Mouse (Mus musculus): ENCODE measurements around the gene Sgpp2. TPM values are rescaled to one million over a fixed set of nuclear protein-coding genes. Genes with fewer than 3 reads are reported as not detected.

The Sgpp2 gene
- polyA plus RNA-seq, 1 experiment from 2014 or later, result 0.76 TPM

Other genes starting within 250 kb of the Sgpp2 start
- 0.95 and 1.1 TPM in 2 replicates for gene Pax3, start 113.2 kb upstream of the Sgpp2 start, polyA plus RNA-seq (2015; fragmentation: Nextera tagmentation; extraction: Ambion mirVana)
- 137 and 138 TPM in 2 replicates for gene Farsb, start 178.6 kb downstream of the Sgpp2 start, polyA plus RNA-seq (2015; fragmentation: Nextera tagmentation; extraction: Ambion mirVana)
- gene Mogat1, start 200.6 kb downstream of the Sgpp2 start, polyA plus RNA-seq (2015; fragmentation: Nextera tagmentation; extraction: Ambion mirVana), result 0.72 TPM in 1 of 2 replicates, not detected in the other
- 0.38 and 0.47 TPM in 2 replicates for gene BC035947, start 201.8 kb downstream of the Sgpp2 start, polyA plus RNA-seq (2015; fragmentation: Nextera tagmentation; extraction: Ambion mirVana)

Measured in limb, embryonic 13.5 days (tissue).